ENCODE assay signal across 27 mouse cellular contexts in the genomic region with DNA sequence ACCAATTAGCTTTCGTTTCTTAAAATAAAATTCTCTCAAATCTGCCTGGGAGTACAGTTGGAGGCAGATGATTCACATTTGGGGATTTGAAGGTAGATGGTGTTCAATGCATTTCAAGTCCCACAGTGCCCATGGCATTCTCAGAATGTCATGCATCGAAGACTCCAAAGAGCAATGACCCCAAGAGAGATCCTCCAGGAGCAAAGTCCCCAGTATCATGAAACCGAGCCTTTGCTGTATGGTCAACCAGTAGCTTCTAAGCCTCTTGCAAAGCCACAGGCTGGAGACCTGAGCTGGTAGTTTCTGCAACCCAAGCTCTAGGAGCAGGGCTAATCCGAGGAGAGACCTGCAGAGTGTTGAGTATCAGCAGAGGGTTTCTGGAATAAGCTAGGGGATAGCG.
DNase-seq lines count a peak whose midpoint lies in the region; ATAC-seq lines count a peak whose summit lies in the region.
"Had no signal": no experiment of that assay in that cellular context is flagged by ENCODE, and none has a peak within 500 bp of the region (broad histone marks: within the 10 kb centered on the region; RNA-seq: fewer than 3 reads in every experiment).

No protein-coding gene starts in this region.

- H3K27me3 ChIP-seq in kidney, embryonic 15.5 days = no peaks in the 10 kb centered on the region
- H3K27me3 ChIP-seq in kidney, embryonic 16.5 days (ENCODE audit: insufficient read depth, low read length) = no peaks in the 10 kb centered on the region
- H3K27me3 ChIP-seq: forebrain, embryonic 13.5 days; heart, embryonic 13.5 days; Patski had no signal

- H3K27ac ChIP-seq in kidney, embryonic 15.5 days = no peak overlapping the region
- H3K27ac ChIP-seq in kidney, embryonic 16.5 days (ENCODE audit: low read length) = 0 out of 2 replicates have a peak overlapping the region, but pooled peaks have one; percentile 7
- H3K27ac ChIP-seq: forebrain, embryonic 10.5 days; forebrain, embryonic 13.5 days; heart, adult 2 months; heart, embryonic 10.5 days; heart, embryonic 13.5 days; hindbrain, embryonic 14.5 days had no signal

- DNase-seq in kidney, adult 18-20 months = peak; percentile 35
- peak; percentile 51 for DNase-seq in kidney, postnatal 14 days
- DNase-seq in T-cell, adult 2 months (ENCODE audit: low spot score) = no peak
- DNase-seq in urinary bladder, postnatal 25 days (ENCODE audit: low spot score) = no peak
- no peak for DNase-seq in ovary, postnatal 36 days (ENCODE audit: low spot score)
- DNase-seq: adrenal gland, adult 2 months; adrenal gland, postnatal 14 days; B cell, adult 2 months; cerebellum, adult 11 months; cerebellum, adult 8-10 months; cerebellum, postnatal 10 days; cerebellum, postnatal 36 days; embryo, embryonic 11 days; gastrocnemius, postnatal 10 days; gastrocnemius, postnatal 36 days; heart, adult 2 months; heart, postnatal 14 days; heart, postnatal 4 days had no signal

- H3K9me3 ChIP-seq in kidney, embryonic 15.5 days (replicated peaks) = no peaks in the 10 kb centered on the region
- H3K9me3 ChIP-seq in kidney, embryonic 16.5 days (ENCODE audit: low read length) = no peaks in the 10 kb centered on the region
- H3K9me3 ChIP-seq: forebrain, embryonic 10.5 days; forebrain, embryonic 13.5 days; heart, embryonic 10.5 days; heart, embryonic 13.5 days had no signal

- no peak overlapping the region for H3K4me3 ChIP-seq in kidney, embryonic 15.5 days (replicated peaks)
- H3K4me3 ChIP-seq in kidney, embryonic 16.5 days (ENCODE audit: low read length) = no peak overlapping the region
- H3K4me3 ChIP-seq: forebrain, embryonic 10.5 days; forebrain, embryonic 13.5 days; heart, adult 2 months; heart, embryonic 10.5 days; heart, embryonic 13.5 days had no signal

- peaks cover 8% of the 10 kb centered on the region; the same call in 1 of the 2 replicates for H3K4me1 ChIP-seq in kidney, embryonic 15.5 days
- peaks cover 6% of the 10 kb centered on the region; the same call in 1 of the 2 replicates for H3K4me1 ChIP-seq in kidney, embryonic 16.5 days (ENCODE audit: insufficient read depth, low read length)
- H3K4me1 ChIP-seq: heart, embryonic 10.5 days; heart, embryonic 13.5 days had no signal

- H3K9ac ChIP-seq in kidney, embryonic 15.5 days = no peak overlapping the region
- H3K9ac ChIP-seq in kidney, embryonic 16.5 days (replicated peaks; ENCODE audit: low read length) = no peak overlapping the region
- H3K9ac ChIP-seq: forebrain, embryonic 13.5 days; heart, embryonic 13.5 days; hindbrain, embryonic 14.5 days had no signal

- no peak for ATAC-seq in kidney, embryonic 15.5 days (replicated peaks; ENCODE audit: low FRiP score)
- no peak for ATAC-seq in kidney, embryonic 16.5 days (ENCODE audit: low FRiP score, low TSS enrichment)
- ATAC-seq: forebrain, embryonic 13.5 days; Patski had no signal

- H3K4me2 ChIP-seq in kidney, embryonic 15.5 days = no peak overlapping the region
- H3K4me2 ChIP-seq in kidney, embryonic 16.5 days (replicated peaks; ENCODE audit: low read depth, low read length) = no peak overlapping the region
- H3K4me2 ChIP-seq: forebrain, embryonic 13.5 days; heart, embryonic 13.5 days; hindbrain, embryonic 14.5 days had no signal

- H3K36me3 ChIP-seq in kidney, embryonic 15.5 days = no peaks in the 10 kb centered on the region
- H3K36me3 ChIP-seq in kidney, embryonic 16.5 days (ENCODE audit: insufficient read depth, low read length) = no peaks in the 10 kb centered on the region
- H3K36me3 ChIP-seq: forebrain, embryonic 10.5 days; G1E; heart, embryonic 10.5 days; heart, embryonic 13.5 days had no signal

- 79% methylated on average over 5 of the region's 5 CpGs for WGBS in kidney, embryonic 15.5 days
- WGBS in kidney, embryonic 16.5 days = 77% methylated on average over 5 of the region's 5 CpGs

Comparison
In these comparisons a context has a peak if more than half of its experiments do, and no peak if none do; other contexts are left out.
1. DNase-seq: peak in kidney, adult 18-20 months (single experiment) and kidney, postnatal 14 days (single experiment); none in T-cell, adult 2 months (single experiment), urinary bladder, postnatal 25 days (single experiment) and ovary, postnatal 36 days (single experiment).